Mouse (Mus musculus): ENCODE data around the gene Tspan18.

DNA sequence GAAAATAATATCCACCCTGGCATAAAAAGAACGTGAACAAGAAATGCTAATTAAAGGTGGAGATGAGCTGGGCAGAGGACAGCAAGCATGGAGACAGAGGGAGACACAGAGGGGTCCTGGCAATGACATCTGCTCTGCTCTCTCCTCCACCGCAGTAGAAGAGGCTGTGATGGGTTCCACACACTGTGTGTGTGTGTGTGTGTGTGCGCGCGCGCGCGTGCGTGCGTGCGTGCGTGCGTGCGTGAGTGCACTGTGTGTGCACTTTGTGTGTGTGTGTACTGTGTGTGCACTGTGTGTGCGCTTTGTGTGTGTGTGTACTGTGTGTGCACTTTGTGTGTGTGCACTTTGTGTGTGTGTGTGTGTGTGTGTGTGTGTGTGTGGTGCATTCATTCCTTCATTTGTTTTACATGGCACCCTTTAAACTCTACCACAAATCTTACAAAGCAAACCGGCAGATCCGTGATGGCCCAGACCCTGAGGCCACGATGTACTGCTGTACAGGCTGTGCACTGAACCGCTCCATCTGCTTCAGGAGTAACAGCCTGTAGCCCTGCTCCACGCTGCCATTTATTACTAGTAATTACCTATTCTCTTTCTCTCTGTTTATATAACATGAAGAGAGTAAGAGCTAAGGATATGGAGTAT is 156.5 kb downstream of the Tspan18 start:
- no peak for TF ChIP-seq CTCF (IDR thresholded peaks at IDR 0.05; ENCODE audit: low read depth, low read length)
- TF ChIP-seq POLR2A (IDR thresholded peaks at IDR 0.05; ENCODE audit: insufficient read depth, low read length), result no peak
- no peak for TF ChIP-seq EP300 (IDR thresholded peaks at IDR 0.05; ENCODE audit: insufficient read depth, low read depth, low read length)
